Mouse (Mus musculus) spleen, adult 2 months (tissue): Measurements from ENCODE around the gene Ppp1ca. TPM values are rescaled to one million over a fixed set of nuclear protein-coding genes. Genes with fewer than 3 reads are reported as not detected.
A peak's percentile ranks its signal among the peaks of the same experiment; 100 is the strongest.

Source experiments
- DNase-seq, 2 experiments: peaks; one replicate each; pipeline versions ENCODE4 v3.0.0 to v3.0.0-alpha.2; 2012 to 2021; ENCODE audit warnings: low spot score in 2 of 2, low read depth in 1 of 2
- H3K27ac ChIP-seq: fragments of 200-500 bp; 2 replicates; pipeline ENCODE4 v1.5.1; 2012; ENCODE audit warnings: low read length, inconsistent platforms; ENCODE audit not compliant: insufficient read depth
- H3K27me3 ChIP-seq: fragments of 200-500 bp; 2 replicates; pipeline ENCODE4 v1.6.1; 2012; ENCODE audit warnings: mild to moderate bottlenecking, moderate library complexity, low read length, inconsistent platforms; ENCODE audit not compliant: control insufficient read depth, insufficient read depth
- H3K36me3 ChIP-seq: fragments of 200-500 bp; 2 replicates; pipeline ENCODE4 v1.6.1; 2012; ENCODE audit warnings: mild to moderate bottlenecking, low read length, inconsistent platforms; ENCODE audit not compliant: control insufficient read depth, insufficient read depth
- H3K4me1 ChIP-seq: fragments of 200-500 bp; 2 replicates; pipeline ENCODE4 v1.6.1; 2011; ENCODE audit warnings: inconsistent platforms; ENCODE audit not compliant: control insufficient read depth, insufficient read depth, insufficient read length
- H3K4me3 ChIP-seq: fragments of 200-500 bp; 2 replicates; pipeline ENCODE4 v1.5.1; 2011; ENCODE audit warnings: mild to moderate bottlenecking, inconsistent platforms; ENCODE audit not compliant: insufficient read depth, insufficient read length; ENCODE audit errors: extremely low read depth
- CTCF ChIP-seq: fragments of 200-500 bp; IDR thresholded peaks from 2 replicates; pipeline ENCODE4 v1.5.1; 2011; ENCODE audit warnings: mild to moderate bottlenecking, inconsistent platforms; ENCODE audit not compliant: insufficient read depth, insufficient read length, insufficient replicate concordance; ENCODE audit errors: extremely low read depth
- POLR2A ChIP-seq: fragments of 200-500 bp; IDR thresholded peaks from 2 replicates; pipeline ENCODE4 v1.6.1; 2011; ENCODE audit warnings: low read depth, low read length, inconsistent platforms
- whole genome bisulfite sequencing: fragments of 180-500 bp; shearing (Covaris S2); methylation state at CpG from one replicate; pipeline ENCODE4 v1.1.7; 2018; 5-methylcytosine and 5-hydroxymethylcytosine counted together
- polyA plus RNA-seq: library from polyadenylated mRNA; depleted of rRNA; stranded (reverse); fragments of >200 nt; gene quantifications from 2 replicates; pipeline ENCODE4 v1.2.3, GENCODE M21; 2012

Gene Ppp1ca
- polyA plus RNA-seq, 1 experiment: 481 TPM

- 60% methylated on average over 9 of the region's 9 CpGs for WGBS
Observed at GRCm38 (mm10) chr19:4229451-4230076, 37.7 kb downstream of the Ppp1ca start.

GRCm38 (mm10) chr19:4230415-4230814, 38.5 kb downstream of the Ppp1ca start:
- WGBS: 46% methylated on average over 8 of the region's 8 CpGs
- Histone ChIP-seq H3K4me3 (peak overlapping the region; percentile 21; the same call in 1 of the 2 replicates), H3K27me3 (no peaks in the 10 kb centered on the region), H3K27ac (peak overlapping the region; percentile 86), H3K36me3 (no peaks in the 10 kb centered on the region), H3K4me1 (peaks cover 50% of the 10 kb centered on the region)
- no peak for DNase-seq
- TF ChIP-seq CTCF: no peak
- no peak for TF ChIP-seq POLR2A

More at GRCm38 (mm10) chr19:4229451-4230076, 37.7 kb downstream of the Ppp1ca start:
- H3K27ac ChIP-seq: peak overlapping the region; percentile 86
- H3K36me3 ChIP-seq: no peaks in the 10 kb centered on the region
- H3K4me3 ChIP-seq: no peak overlapping the region
- no peaks in the 10 kb centered on the region for H3K27me3 ChIP-seq
- TF ChIP-seq POLR2A: no peak
- no peak for DNase-seq
- H3K4me1 ChIP-seq: peaks cover 50% of the 10 kb centered on the region

GRCm38 (mm10) chr19:4231253-4232185, 39.7 kb downstream of the Ppp1ca start, which contains the start of gene Pold4:
Gene Pold4 (plus strand): TSS chr19:4231899.
- TF ChIP-seq CTCF (no peak), POLR2A (peak; percentile 83)
- peak within 1 kb of the TSS; percentile 99 for H3K27ac ChIP-seq
- peaks cover 50% of the 10 kb centered on the region for H3K4me1 ChIP-seq
- DNase-seq: peak; percentile 95 to 98
- 5% methylated on average over 26 of the region's 26 CpGs for WGBS
- no peaks in the 10 kb centered on the region for H3K36me3 ChIP-seq
- no peaks in the 10 kb centered on the region for H3K27me3 ChIP-seq
- peak within 1 kb of the TSS; percentile 73 for H3K4me3 ChIP-seq

- no peak for TF ChIP-seq CTCF
- TF ChIP-seq POLR2A: no peak
- peak overlapping the region; percentile 99 for H3K27ac ChIP-seq
- H3K27me3 ChIP-seq: no peaks in the 10 kb centered on the region
- H3K4me1 ChIP-seq: peaks cover 45% of the 10 kb centered on the region
- peak; percentile 45 to 63 for DNase-seq
- H3K36me3 ChIP-seq: no peaks in the 10 kb centered on the region
- peak overlapping the region; percentile 73 for H3K4me3 ChIP-seq
- 4% methylated on average over 2 of the region's 2 CpGs for WGBS
Observed at GRCm38 (mm10) chr19:4232186-4232572, 40.3 kb downstream of the Ppp1ca start.

- no peak for DNase-seq
- 78% methylated on average over 7 of the region's 7 CpGs for WGBS
- Histone ChIP-seq H3K27me3 (no peaks in the 10 kb centered on the region), H3K4me3 (peak overlapping the region; percentile 73), H3K36me3 (no peaks in the 10 kb centered on the region), H3K27ac (peak overlapping the region; percentile 99), H3K4me1 (peaks cover 40% of the 10 kb centered on the region)
- TF ChIP-seq CTCF: no peak
- no peak for TF ChIP-seq POLR2A
Observed at GRCm38 (mm10) chr19:4232651-4233050, 40.8 kb downstream of the Ppp1ca start.

- WGBS: 90% methylated on average over 4 of the region's 4 CpGs
- no peaks in the 10 kb centered on the region for H3K27me3 ChIP-seq
- no peak overlapping the region for H3K27ac ChIP-seq
- no peak for TF ChIP-seq POLR2A
- no peak for TF ChIP-seq CTCF
- peaks cover 26% of the 10 kb centered on the region for H3K4me1 ChIP-seq
- H3K4me3 ChIP-seq: no peak overlapping the region
- no peaks in the 10 kb centered on the region for H3K36me3 ChIP-seq
- DNase-seq: no peak
Observed at GRCm38 (mm10) chr19:4234548-4234947, 42.7 kb downstream of the Ppp1ca start.
